Mouse (Mus musculus) MEL (cell line): Measurements from ENCODE around the gene Alg10b. TPM values are rescaled to one million over a fixed set of nuclear protein-coding genes. Genes with fewer than 3 reads are reported as not detected.

Experiments
- DNase-seq: peaks from one replicate; pipeline ENCODE4 v3.0.0; 2011; ENCODE audit warnings: low read depth, low spot score
- H3K27ac ChIP-seq: 2 replicates; pipeline ENCODE4 v1.5.1; 2012; ENCODE audit warnings: low read depth, mild to moderate bottlenecking, control low read depth, low read length, moderate library complexity; ENCODE audit not compliant: control insufficient read depth
- H3K27me3 ChIP-seq, 2 experiments: fragments of 150-350 bp in 1 of 2; sonication (generic) in 1 of 2; 2 replicates each; pipeline ENCODE4 v1.6.1; 2012; ENCODE audit warnings: low read length in 2 of 2, mild to moderate bottlenecking in 2 of 2, improper control_type of control experiment in 1 of 2, moderate library complexity in 1 of 2; ENCODE audit not compliant: insufficient read depth in 2 of 2, control insufficient read depth in 1 of 2
- H3K36me3 ChIP-seq, 2 experiments: 2 replicates each; pipeline ENCODE4 v1.6.1; 2012 to 2014; ENCODE audit warnings: low read length in 2 of 2, improper control_type of control experiment in 1 of 2, inconsistent platforms in 1 of 2, mild to moderate bottlenecking in 1 of 2; ENCODE audit not compliant: insufficient read depth in 2 of 2, control insufficient read depth in 1 of 2
- H3K4me1 ChIP-seq, 2 experiments: fragments of 150-350 bp in 1 of 2; sonication (generic) in 1 of 2; 2 replicates each; pipeline ENCODE4 v1.6.1; 2012; ENCODE audit warnings: low read length in 2 of 2, improper control_type of control experiment in 1 of 2, mild to moderate bottlenecking in 1 of 2; ENCODE audit not compliant: insufficient read depth in 2 of 2, control insufficient read depth in 1 of 2
- H3K4me3 ChIP-seq, 2 experiments: fragments of 150-350 bp in 1 of 2; sonication (generic) in 1 of 2; 2 replicates each; pipeline ENCODE4 v1.5.1; 2012; ENCODE audit warnings: low read depth in 2 of 2, low read length in 2 of 2, mild to moderate bottlenecking in 2 of 2, moderate library complexity in 2 of 2, control low read depth in 1 of 2, improper control_type of control experiment in 1 of 2; ENCODE audit not compliant: control insufficient read depth in 1 of 2, insufficient read depth in 1 of 2
- H3K79me2 ChIP-seq: 2 replicates; pipeline ENCODE4 v1.6.1; 2012; ENCODE audit warnings: mild to moderate bottlenecking, low read length, moderate library complexity; ENCODE audit not compliant: control insufficient read depth, poor library complexity, insufficient read depth
- H3K9ac ChIP-seq: 2 replicates; pipeline ENCODE4 v1.6.1; 2012; ENCODE audit warnings: low read depth, mild to moderate bottlenecking, control low read depth, low read length, moderate library complexity; ENCODE audit not compliant: control insufficient read depth, poor library complexity, severe bottlenecking
- H3K9me3 ChIP-seq: fragments of 150-350 bp; sonication (generic); replicated peaks from 2 replicates; pipeline ENCODE4 v1.6.1; 2012; ENCODE audit warnings: mild to moderate bottlenecking, low read length, improper control_type of control experiment, moderate library complexity; ENCODE audit not compliant: insufficient read depth
- CHD2 ChIP-seq: IDR thresholded peaks from 2 replicates; pipeline ENCODE4 v1.6.1; 2011; ENCODE audit warnings: low read length, improper control_type of control experiment
- ELF1 ChIP-seq: IDR thresholded peaks from 2 replicates; pipeline ENCODE4 v1.6.1; 2014; ENCODE audit warnings: low read depth, mild to moderate bottlenecking, inconsistent platforms, low read length, improper control_type of control experiment, moderate library complexity
- KAT2A ChIP-seq: conservative IDR thresholded peaks from 2 replicates; pipeline ENCODE4 v1.6.1; 2012; ENCODE audit warnings: low read depth, low read length, improper control_type of control experiment, inconsistent platforms
- MAFK ChIP-seq: IDR thresholded peaks from 2 replicates; pipeline ENCODE4 v1.6.1; 2011; ENCODE audit warnings: low read depth, mild to moderate bottlenecking, low read length, improper control_type of control experiment, borderline replicate concordance
- MEF2A ChIP-seq: IDR thresholded peaks from 2 replicates; pipeline ENCODE4 v1.6.1; 2014; ENCODE audit warnings: low read depth, mild to moderate bottlenecking, inconsistent platforms, low read length, improper control_type of control experiment; ENCODE audit not compliant: poor library complexity, insufficient replicate concordance, severe bottlenecking; ENCODE audit errors: extremely low read depth
- MXI1 ChIP-seq: IDR thresholded peaks from 2 replicates; pipeline ENCODE4 v1.6.1; 2011; ENCODE audit warnings: mild to moderate bottlenecking, low read depth, low read length, improper control_type of control experiment
- POLR2A ChIP-seq, 2 experiments: IDR thresholded peaks; 2 replicates each; pipeline ENCODE4 v1.6.1; 2011 to 2012; ENCODE audit warnings: low read length in 2 of 2, mild to moderate bottlenecking in 2 of 2, control low read depth in 1 of 2, improper control_type of control experiment in 1 of 2, low read depth in 1 of 2, moderate library complexity in 1 of 2; ENCODE audit not compliant: control insufficient read depth in 1 of 2, insufficient read depth in 1 of 2, poor library complexity in 1 of 2
- POLR2AphosphoS5 ChIP-seq: IDR thresholded peaks from 2 replicates; pipeline ENCODE4 v1.6.1; 2012; ENCODE audit warnings: low read depth, borderline replicate concordance, mild to moderate bottlenecking, inconsistent platforms, low read length, moderate library complexity, mixed read lengths
- RAD21 ChIP-seq: IDR thresholded peaks from 2 replicates; pipeline ENCODE4 v1.6.1; 2011; ENCODE audit warnings: mild to moderate bottlenecking, low read depth, low read length, improper control_type of control experiment
- TAL1 ChIP-seq: IDR thresholded peaks from 2 replicates; pipeline ENCODE4 v1.6.1; 2012; ENCODE audit warnings: mild to moderate bottlenecking, inconsistent platforms, low read length, moderate library complexity, mixed read lengths
- TBP ChIP-seq: IDR thresholded peaks from 2 replicates; pipeline ENCODE4 v1.8.0; 2011; ENCODE audit warnings: low read depth, low read length, improper control_type of control experiment
- UBTF ChIP-seq: IDR thresholded peaks from 2 replicates; pipeline ENCODE4 v1.6.1; 2012; ENCODE audit warnings: low read depth, mild to moderate bottlenecking, inconsistent platforms, low read length, improper control_type of control experiment, moderate library complexity, borderline replicate concordance; ENCODE audit not compliant: insufficient read depth
- ZNF384 ChIP-seq: IDR thresholded peaks from 2 replicates; pipeline ENCODE4 v1.6.1; 2012; ENCODE audit warnings: low read depth, mild to moderate bottlenecking, inconsistent platforms, low read length, improper control_type of control experiment
- polyA plus RNA-seq, 2 experiments: library from polyadenylated mRNA; stranded (reverse) in 1 of 2; unstranded in 1 of 2; fragments of >175 nt in 1 of 2; fragments of >200 nt in 1 of 2; gene quantifications; 2 replicates each; pipeline versions ENCODE4 v1.2.1 to v1.2.4; 2012; ENCODE audit warnings: low replicate concordance in 2 of 2, low read depth in 1 of 2; ENCODE audit not compliant: insufficient read length in 2 of 2, insufficient read depth in 1 of 2, missing spikeins in 1 of 2
- total RNA-seq: library from RNA; depleted of rRNA; stranded (reverse); fragments of 300-350 nt; gene quantifications from 2 replicates; pipeline ENCODE4 v1.2.3, GENCODE M21; 2012

The Alg10b gene
- total and polyA plus RNA-seq, 3 experiments = 19.6 to 52.2 (median 25.6) TPM

GRCm38 (mm10) chr15:90282876-90283275, 58.8 kb downstream of the Alg10b start:
- no peak for DNase-seq
- Histone ChIP-seq H3K4me3 (no peak overlapping the region), H3K27ac (no peak overlapping the region), H3K9me3 (no peaks in the 10 kb centered on the region), H3K9ac (no peak overlapping the region), H3K36me3 (no peaks in the 10 kb centered on the region), H3K4me1 (no peaks in the 10 kb centered on the region), H3K27me3 (no peaks in the 10 kb centered on the region), H3K79me2 (no peaks in the 10 kb centered on the region)
- TF ChIP-seq CHD2 (no peak), TBP (no peak), KAT2A (no peak), RAD21 (no peak), UBTF (no peak), MEF2A (no peak), ELF1 (no peak), MXI1 (no peak), MAFK (no peak), TAL1 (no peak), POLR2AphosphoS5 (no peak), POLR2A (IDR thresholded peaks at IDR 0.05; ENCODE audit: control insufficient read depth in 1 of 2, insufficient read depth in 1 of 2, low read depth in 1 of 2, low read length in 2 of 2, poor library complexity in 1 of 2) (no peak), ZNF384 (no peak)
